Mouse (Mus musculus): ENCODE results near the gene Rab3il1. TPM values are rescaled to one million over a fixed set of nuclear protein-coding genes. Genes with fewer than 3 reads are reported as not detected.

Rab3il1 gene
- 39.2 and 41.5 TPM in 2 replicates for polyA plus RNA-seq (2016; fragmentation: Nextera tagmentation; extraction: Ambion mirVana)

DNA sequence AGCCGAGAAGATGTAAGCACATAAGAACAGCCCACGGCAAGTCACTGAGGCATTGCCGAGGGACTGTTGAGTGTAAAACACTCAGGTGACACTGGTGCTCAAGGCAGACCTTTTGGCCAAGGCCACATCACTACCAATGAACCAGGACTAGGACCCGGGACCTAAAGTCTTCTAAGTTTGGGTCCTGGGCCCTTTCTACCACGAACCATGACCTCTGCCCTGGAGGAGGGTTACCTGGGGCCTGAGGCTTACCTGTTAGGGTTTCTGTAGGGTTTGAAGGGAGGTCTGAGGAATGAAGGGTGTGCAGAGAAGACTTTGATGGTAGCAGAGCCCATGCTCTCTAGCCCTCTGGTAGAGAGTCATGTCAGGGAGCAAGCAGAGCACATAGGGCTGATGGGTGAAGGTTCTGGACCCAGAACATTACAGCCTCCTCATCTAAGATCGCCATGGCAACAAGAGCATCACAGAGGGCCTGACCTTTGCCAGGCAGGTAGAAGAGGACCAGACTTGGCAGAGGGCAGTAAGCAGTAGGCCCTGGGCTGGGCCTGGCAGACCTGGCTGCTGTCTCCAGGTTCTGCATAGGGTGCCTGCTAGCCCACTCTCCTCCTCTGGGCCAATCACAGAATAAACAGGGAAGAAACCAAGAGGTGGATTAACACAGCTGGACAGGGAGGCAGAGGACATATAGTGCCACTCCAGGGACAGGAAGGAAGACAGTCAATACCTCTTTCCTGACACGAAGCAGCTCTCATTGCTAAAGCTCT is at the start of gene Rab3il1, which contains the start of gene Best1:
Rab3il1 (plus strand) TSS at position 464 of the 764 bp plus-strand sequence.
Best1 (minus strand) TSS at position 428 of the 764 bp plus-strand sequence.
- H3K4me3 ChIP-seq = no peak within 1 kb of the TSS
- 80% methylated on average over 7 of the region's 7 CpGs for WGBS
- no peak within 1 kb of the TSS for H3K27ac ChIP-seq
- H3K4me1 ChIP-seq = no peaks in the 10 kb centered on the region
- no peak for DNase-seq (ENCODE audit: low spot score)
- no peaks in the 10 kb centered on the region for H3K27me3 ChIP-seq (ENCODE audit: low read depth, poor library complexity, severe bottlenecking)
- 0 out of 2 replicates have a peak, but pooled peaks cover 3% of the 10 kb centered on the region for H3K9me3 ChIP-seq (replicated peaks)
- H3K36me3 ChIP-seq = no peaks in the 10 kb centered on the region

DNA sequence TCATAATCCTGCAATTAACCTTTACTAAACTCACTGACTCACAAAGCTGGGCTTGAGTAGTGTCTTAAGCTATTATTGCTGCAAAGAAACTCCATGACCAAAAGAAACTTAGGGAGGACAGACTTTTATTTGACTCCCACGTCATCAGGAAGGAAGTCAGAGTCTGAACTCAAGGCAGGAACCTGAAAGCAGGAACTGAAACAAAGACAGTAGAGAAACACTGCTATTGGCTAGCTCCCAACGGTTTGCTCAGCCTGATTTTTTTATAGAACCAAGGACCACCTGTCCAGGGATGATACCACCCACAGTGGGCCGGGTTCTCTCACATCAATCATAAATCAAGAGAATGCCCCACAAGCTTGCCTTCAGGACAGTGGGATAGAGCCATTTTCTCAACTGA is 49.1 kb upstream of the Rab3il1 start:
- peaks cover 11% of the 10 kb centered on the region for H3K4me1 ChIP-seq
- H3K36me3 ChIP-seq = no peaks in the 10 kb centered on the region
- no peaks in the 10 kb centered on the region for H3K9me3 ChIP-seq (replicated peaks)
- DNase-seq (ENCODE audit: low spot score) = no peak
- 76% methylated on average over 3 of the region's 3 CpGs for WGBS
- no peak overlapping the region for H3K4me3 ChIP-seq
- H3K27ac ChIP-seq = no peak overlapping the region
- H3K27me3 ChIP-seq (ENCODE audit: low read depth, poor library complexity, severe bottlenecking) = no peaks in the 10 kb centered on the region

DNA sequence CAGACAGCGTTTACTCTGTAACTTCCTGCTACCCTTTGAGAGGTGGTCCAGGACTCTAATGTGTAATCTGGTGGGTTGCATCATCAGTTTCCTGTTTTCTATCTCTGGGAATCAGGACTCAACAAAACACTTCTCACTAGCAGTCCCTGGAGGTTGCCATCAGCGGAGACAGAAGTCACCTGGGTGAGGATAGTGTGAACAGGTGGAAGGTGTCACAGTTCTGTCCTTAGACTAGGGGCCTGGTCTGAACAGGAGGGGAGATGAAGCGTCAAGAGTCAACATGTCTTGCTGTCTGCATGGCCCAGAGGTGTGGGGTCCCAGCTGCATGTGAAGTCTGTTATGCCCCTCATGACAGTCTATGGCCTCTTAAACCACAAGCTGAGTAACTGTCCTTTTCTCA is 48.6 kb upstream of the Rab3il1 start:
- H3K27me3 ChIP-seq (ENCODE audit: low read depth, poor library complexity, severe bottlenecking) = no peaks in the 10 kb centered on the region
- H3K4me3 ChIP-seq = no peak overlapping the region
- no peak overlapping the region for H3K27ac ChIP-seq
- H3K36me3 ChIP-seq = no peaks in the 10 kb centered on the region
- H3K9me3 ChIP-seq (replicated peaks) = no peaks in the 10 kb centered on the region
- 94% methylated on average over 3 of the region's 3 CpGs for WGBS
- H3K4me1 ChIP-seq = peaks cover 11% of the 10 kb centered on the region
- no peak for DNase-seq (ENCODE audit: low spot score)

DNA sequence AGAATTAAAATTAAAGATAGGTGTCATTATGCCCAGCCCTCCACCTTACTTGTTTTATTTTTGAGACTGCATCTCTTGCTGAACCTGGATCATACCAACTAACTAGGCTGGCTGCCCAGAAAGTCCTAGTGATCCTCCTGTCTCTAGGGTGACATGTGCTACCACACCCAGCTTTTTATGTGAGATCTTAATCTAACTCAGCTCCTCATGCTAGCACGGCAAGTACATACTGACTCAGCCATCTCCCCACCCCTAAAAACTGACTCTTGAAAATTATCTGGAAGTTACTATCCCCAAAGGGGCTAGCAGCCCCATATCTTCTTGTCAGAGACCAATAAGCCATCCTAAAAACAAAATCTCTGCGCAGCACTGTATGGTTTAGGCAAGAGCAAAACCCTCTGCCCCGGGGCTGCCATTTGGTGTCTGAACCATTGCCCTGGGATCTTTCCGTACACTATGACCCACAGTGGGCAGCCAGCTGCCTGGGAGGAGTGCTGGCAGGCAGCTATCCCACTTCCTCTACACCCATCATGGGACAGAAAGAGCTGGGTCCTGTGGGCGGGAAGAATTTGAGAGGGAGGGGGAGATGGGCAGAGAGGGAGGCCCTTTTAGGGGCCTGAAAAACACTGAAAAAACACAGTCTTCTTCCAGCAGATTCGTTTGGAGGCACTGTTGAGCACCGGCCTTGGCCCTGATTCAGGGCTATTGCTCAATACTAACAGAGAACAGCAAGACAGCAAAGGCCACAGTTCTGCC is 47.2 kb upstream of the Rab3il1 start:
- H3K4me3 ChIP-seq = no peak overlapping the region
- H3K4me1 ChIP-seq = peaks cover 11% of the 10 kb centered on the region
- no peaks in the 10 kb centered on the region for H3K36me3 ChIP-seq
- no peaks in the 10 kb centered on the region for H3K27me3 ChIP-seq (ENCODE audit: low read depth, poor library complexity, severe bottlenecking)
- WGBS = 44% methylated on average over 7 of the region's 7 CpGs
- no peak for DNase-seq (ENCODE audit: low spot score)
- no peaks in the 10 kb centered on the region for H3K9me3 ChIP-seq (replicated peaks)
- H3K27ac ChIP-seq = peak overlapping the region; percentile 74

DNA sequence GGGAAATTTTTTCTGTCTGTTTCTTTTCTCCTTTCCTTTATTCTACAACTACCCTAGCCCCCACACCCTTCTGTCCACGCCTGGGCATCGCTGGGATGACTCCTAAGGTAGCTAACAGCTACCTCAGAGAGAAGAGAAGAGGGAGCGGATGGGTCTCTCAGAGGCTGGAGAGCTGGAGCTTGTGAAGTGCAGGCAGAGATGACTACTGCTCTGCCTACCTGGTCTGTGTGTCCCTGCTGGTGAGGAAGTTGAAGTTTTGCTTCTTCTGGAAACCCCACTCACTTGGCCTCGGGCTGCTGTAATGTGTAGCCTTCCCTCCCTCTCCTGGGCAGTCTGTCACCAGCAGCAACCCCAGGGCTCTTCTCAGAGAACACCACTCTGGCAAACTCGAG is 46.7 kb upstream of the Rab3il1 start:
- no peaks in the 10 kb centered on the region for H3K36me3 ChIP-seq
- no peak for DNase-seq (ENCODE audit: low spot score)
- peak overlapping the region; percentile 74 for H3K27ac ChIP-seq
- no peak overlapping the region for H3K4me3 ChIP-seq
- H3K9me3 ChIP-seq (replicated peaks) = no peaks in the 10 kb centered on the region
- no peaks in the 10 kb centered on the region for H3K27me3 ChIP-seq (ENCODE audit: low read depth, poor library complexity, severe bottlenecking)
- peaks cover 11% of the 10 kb centered on the region for H3K4me1 ChIP-seq
- WGBS = 44% methylated on average over 5 of the region's 5 CpGs

DNA sequence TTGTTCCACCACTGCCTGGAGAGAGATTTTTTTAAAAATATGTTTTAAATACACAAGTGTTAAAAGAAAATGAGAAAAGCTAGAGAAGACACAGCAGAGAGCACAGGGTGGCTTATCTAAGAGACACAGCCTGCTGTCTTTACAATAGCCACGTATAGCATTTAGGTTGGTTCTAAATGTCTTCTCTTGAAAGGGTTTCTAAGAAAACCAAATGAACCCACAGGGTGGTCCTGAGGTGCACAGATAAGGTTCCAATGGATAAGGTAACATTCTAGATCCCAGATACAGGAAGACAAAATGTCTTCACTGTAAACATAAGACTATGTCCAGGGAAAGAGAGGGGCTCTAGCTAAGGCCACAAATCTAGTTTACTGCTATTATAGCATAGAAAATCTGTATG is 46.0 kb upstream of the Rab3il1 start:
- peaks cover 11% of the 10 kb centered on the region for H3K4me1 ChIP-seq
- 85% methylated on average over 1 of the region's 1 CpGs for WGBS
- H3K4me3 ChIP-seq = no peak overlapping the region
- no peaks in the 10 kb centered on the region for H3K27me3 ChIP-seq (ENCODE audit: low read depth, poor library complexity, severe bottlenecking)
- DNase-seq (ENCODE audit: low spot score) = no peak
- no peaks in the 10 kb centered on the region for H3K9me3 ChIP-seq (replicated peaks)
- H3K36me3 ChIP-seq = no peaks in the 10 kb centered on the region
- H3K27ac ChIP-seq = no peak overlapping the region

DNA sequence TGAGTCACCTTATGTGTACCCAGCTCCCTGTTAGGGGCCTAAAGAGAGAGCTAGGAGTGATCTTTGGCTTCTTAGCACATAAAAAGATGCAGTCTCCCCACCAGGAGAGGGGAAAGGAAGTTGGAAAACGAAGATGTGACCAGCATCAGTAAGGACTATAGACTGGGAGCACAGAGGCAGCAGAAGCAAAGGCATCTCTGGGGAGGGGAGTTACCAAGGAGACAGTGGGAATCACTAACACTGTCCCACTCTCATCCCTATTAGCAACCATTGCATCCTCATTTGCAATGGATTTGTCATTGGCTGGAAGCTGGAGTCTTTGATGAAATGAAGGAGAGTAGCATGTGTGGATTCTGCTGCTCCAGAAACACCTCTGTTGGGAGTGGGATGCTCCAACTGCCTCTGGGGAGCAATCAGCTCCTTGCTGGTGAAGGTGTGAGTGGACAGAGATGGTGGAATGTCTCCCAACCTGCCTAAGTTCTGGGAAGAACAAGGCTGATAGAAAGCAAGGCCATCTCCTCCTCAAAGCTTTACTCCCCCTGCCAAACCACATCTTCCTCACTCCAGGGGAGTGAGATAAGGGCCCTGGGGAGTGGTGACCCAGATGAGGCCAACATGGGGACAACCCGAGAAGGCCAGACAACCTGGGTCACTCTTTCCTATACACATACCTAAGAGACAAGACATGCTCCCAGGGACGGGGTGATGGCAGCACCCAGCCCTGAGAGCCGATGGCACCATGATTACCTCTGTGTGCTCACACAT is 44.7 kb upstream of the Rab3il1 start:
- H3K4me3 ChIP-seq = no peak overlapping the region
- no peak for DNase-seq (ENCODE audit: low spot score)
- H3K4me1 ChIP-seq = peaks cover 11% of the 10 kb centered on the region
- H3K36me3 ChIP-seq = no peaks in the 10 kb centered on the region
- H3K9me3 ChIP-seq (replicated peaks) = no peaks in the 10 kb centered on the region
- no peak overlapping the region for H3K27ac ChIP-seq
- H3K27me3 ChIP-seq (ENCODE audit: low read depth, poor library complexity, severe bottlenecking) = no peaks in the 10 kb centered on the region
- 72% methylated on average over 4 of the region's 4 CpGs for WGBS

DNA sequence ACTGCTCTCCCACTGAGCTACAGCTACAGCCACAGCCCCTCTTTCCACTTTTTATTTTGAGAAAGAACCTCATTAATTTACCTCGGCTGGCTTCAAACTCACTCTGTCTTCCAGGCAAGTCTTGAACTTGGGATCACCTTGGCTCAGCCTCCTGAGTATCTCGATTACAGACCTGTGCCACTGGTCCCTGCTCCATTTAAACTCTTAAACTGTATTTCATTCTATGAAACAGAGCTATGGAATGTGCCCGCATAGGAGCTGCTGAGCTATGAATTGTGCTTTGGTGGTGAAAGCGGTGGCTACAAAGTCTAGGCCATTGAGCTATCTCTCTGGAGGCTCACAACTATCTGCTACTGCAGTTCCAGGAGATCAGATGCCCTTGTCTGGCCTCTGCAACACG is 43.5 kb upstream of the Rab3il1 start:
- H3K27ac ChIP-seq = no peak overlapping the region
- H3K27me3 ChIP-seq (ENCODE audit: low read depth, poor library complexity, severe bottlenecking) = no peaks in the 10 kb centered on the region
- 92% methylated on average over 5 of the region's 5 CpGs for WGBS
- H3K4me3 ChIP-seq = no peak overlapping the region
- H3K36me3 ChIP-seq = no peaks in the 10 kb centered on the region
- no peak for DNase-seq (ENCODE audit: low spot score)
- H3K4me1 ChIP-seq = peaks cover 11% of the 10 kb centered on the region
- H3K9me3 ChIP-seq (replicated peaks) = no peaks in the 10 kb centered on the region

DNA sequence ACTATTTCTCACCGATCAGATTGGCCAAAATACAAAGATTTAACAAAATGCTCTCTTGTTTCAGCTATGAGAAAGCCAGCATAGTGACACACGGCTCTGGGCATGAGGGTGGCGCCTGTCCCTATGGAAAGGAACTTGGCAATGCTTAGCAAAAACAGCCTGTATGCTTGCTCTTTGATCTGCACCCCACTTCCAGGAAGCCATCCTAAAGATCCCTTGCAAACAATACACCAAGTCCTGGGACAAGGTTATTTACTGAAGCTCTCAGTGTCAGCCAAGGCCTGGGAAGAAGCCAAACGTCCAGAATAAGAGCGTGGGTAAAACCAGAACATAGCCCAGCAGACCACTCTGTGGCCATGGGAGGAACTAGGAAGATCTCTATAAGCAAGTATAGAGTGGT is 40.7 kb upstream of the Rab3il1 start:
- no peak overlapping the region for H3K4me3 ChIP-seq
- no peak for DNase-seq (ENCODE audit: low spot score)
- peaks cover 7% of the 10 kb centered on the region; the same call in 1 of the 2 replicates for H3K4me1 ChIP-seq
- whole genome bisulfite sequencing = 81% methylated on average over 5 of the region's 5 CpGs
- H3K27me3 ChIP-seq (ENCODE audit: low read depth, poor library complexity, severe bottlenecking) = no peaks in the 10 kb centered on the region
- H3K9me3 ChIP-seq (replicated peaks) = no peaks in the 10 kb centered on the region
- H3K27ac ChIP-seq = no peak overlapping the region
- H3K36me3 ChIP-seq = no peaks in the 10 kb centered on the region

DNA sequence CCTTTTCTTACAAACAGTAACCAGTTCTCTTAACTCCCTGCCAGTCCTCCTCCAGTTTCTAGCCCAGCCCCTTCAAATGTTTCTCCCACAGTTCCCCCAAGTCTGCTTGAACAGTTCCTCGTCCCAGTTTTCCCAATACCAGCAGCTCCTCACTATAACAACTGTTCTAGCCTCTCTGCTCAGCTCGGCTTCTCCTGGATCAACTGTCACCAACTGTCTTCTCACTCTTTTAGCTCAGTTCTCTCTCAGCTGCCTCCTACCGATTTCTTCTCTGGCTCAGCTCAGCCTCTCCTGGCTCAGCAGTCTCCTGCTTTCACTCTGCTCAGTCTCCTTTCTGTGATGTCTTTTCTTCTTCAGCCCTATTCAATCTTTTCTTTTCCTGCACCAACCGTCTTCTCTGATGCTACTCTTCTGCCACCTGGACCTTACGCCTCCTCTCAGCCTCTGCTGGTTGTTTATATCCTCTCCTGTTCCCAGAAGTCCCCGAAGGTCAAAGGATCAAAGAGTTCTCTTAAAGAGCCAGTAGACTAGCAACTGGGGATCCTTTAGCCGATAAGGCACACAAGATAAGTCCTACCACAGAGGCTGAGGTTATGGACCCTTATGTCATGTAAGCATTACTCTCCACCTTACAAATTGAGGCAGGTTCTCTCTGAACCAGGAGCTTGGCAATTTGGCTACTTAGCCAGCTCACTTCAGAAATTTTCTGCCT is 37.1 kb upstream of the Rab3il1 start:
- no peak overlapping the region for H3K27ac ChIP-seq
- 18% methylated on average over 7 of the region's 7 CpGs for WGBS
- no peaks in the 10 kb centered on the region for H3K27me3 ChIP-seq (ENCODE audit: low read depth, poor library complexity, severe bottlenecking)
- H3K9me3 ChIP-seq (replicated peaks) = no peaks in the 10 kb centered on the region
- no peak for DNase-seq (ENCODE audit: low spot score)
- H3K4me1 ChIP-seq = peaks cover 7% of the 10 kb centered on the region; the same call in 1 of the 2 replicates
- H3K36me3 ChIP-seq = no peaks in the 10 kb centered on the region
- no peak overlapping the region for H3K4me3 ChIP-seq

DNA sequence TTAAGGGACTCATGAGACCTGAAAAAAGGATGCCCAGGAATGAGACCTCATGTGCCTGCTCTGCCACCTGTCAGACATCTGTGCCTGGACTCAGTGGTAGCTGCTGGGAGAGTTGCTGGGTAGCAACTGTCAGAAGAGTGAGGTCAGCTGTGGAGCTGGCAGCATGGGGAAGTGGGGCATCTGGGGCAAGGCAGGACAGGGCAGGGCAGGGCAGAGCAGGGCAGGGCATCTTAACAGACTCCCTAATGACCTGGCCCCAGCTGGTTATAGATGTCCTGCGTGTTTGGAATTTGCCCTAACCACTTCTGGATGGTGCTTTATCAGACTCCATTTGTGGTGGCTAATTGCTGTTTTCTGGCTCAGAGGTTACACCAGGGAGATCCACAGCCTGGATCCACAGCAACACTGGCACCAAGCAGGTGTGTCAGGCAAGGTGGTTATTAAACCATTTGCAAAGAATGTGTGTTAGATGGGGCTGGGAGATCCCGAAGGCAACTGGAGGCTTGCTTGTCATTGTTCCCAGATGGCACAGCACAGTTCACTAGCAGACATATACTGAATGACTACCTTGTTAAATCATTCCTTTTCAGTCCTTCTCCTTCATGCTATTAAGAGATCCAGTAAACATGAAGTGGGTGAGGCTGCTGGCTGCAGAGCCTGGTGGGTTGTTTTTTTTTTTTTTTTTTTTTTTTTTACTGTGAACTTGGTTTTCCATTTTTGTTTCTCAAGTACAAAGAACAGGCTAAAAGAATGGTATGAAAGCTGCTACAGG is 35.2 kb upstream of the Rab3il1 start:
- H3K27ac ChIP-seq = no peak overlapping the region
- 56% methylated on average over 2 of the region's 2 CpGs for WGBS

More for the DNA sequence above, 35.2 kb upstream of the Rab3il1 start:
- H3K4me3 ChIP-seq = no peak overlapping the region
- no peaks in the 10 kb centered on the region for H3K27me3 ChIP-seq (ENCODE audit: low read depth, poor library complexity, severe bottlenecking)
- H3K36me3 ChIP-seq = no peaks in the 10 kb centered on the region
- H3K9me3 ChIP-seq (replicated peaks) = no peaks in the 10 kb centered on the region
- DNase-seq (ENCODE audit: low spot score) = no peak
- peaks cover 7% of the 10 kb centered on the region; the same call in 1 of the 2 replicates for H3K4me1 ChIP-seq
